Mouse (Mus musculus): ENCODE data around the gene Magt1.
"Not testable (repeated sequence)": the region's sequence is repeated elsewhere in the genome, so short reads cannot be mapped to it uniquely, and the experiment has no call there.

Gene Magt1

DNA sequence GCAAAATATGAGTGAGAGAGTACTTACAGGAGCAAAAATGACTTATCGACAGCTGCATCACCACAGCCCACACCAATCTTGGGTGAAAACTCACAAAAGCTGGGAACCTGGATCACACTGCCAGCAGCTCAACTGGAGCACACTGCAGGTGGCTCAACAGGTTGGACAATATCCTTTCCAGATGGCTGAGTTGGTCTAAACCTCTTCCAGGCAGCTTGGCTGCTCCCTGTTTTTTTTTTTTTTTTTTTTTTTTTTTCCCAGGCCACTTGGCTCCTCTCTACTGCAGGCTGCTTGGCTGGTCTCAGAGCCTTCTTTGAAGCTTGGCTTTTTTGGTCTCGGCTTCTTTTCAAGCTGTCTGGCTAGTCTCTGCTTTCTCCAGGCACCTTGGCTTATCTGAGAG, 57.7 kb downstream of the Magt1 start:
- no peak for DNase-seq (ENCODE audit: inconsistent age in 2 of 2, low spot score in 1 of 2)

DNA sequence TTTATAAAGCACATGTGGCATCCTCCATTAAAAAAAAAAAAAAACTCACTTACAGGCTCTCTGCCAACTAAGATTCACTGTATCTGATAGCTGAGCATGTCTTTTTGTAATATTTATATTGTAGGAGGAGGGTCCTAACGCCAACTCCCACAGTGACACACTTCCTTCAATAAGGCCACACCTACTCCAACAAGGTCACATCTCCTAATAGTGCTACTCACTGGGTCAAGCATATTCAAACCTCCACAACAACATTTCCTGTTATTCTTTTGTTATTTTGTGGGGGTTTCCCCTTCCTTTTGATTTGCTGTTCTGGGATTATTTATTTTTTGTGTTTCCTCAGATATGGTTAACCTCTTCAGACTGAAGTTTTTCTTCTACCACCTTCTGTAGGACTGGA, 65.3 kb downstream of the Magt1 start:
- DNase-seq (ENCODE audit: inconsistent age in 2 of 2, low spot score in 1 of 2), result no peak

- DNase-seq (ENCODE audit: inconsistent age in 2 of 2, low spot score in 1 of 2), result no peak
Observed at GRCm38 (mm10) chrX:105939245-105939644, 72.5 kb downstream of the Magt1 start.

GRCm38 (mm10) chrX:105937736-105938135, 74.0 kb downstream of the Magt1 start:
- DNase-seq (ENCODE audit: inconsistent age in 2 of 2, low spot score in 1 of 2), result no peak

DNA sequence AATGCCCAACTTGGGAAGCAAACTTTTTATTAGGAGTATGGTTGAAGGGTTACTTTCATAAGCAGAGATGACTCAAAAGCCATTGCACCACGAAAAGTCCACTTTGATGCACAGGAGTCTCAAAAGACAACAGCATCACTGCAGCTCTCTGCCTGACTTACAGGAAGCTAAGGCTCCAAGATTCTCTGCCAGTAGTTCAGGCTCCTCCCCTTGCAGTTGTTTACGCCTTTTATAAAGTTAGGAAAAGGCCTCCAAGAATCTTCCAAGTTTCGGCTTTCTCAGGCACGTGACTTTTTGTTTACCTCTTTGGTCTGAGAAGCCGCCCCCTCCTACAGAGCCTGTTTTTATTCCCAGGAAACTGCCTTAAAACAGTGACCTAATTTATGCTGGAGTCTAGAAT, 77.4 kb downstream of the Magt1 start:
- DNase-seq (ENCODE audit: inconsistent age in 2 of 2, low spot score in 1 of 2), result peak in 1 of 2 experiments; percentile 36

GRCm38 (mm10) chrX:105929478-105930038, 82.1 kb downstream of the Magt1 start:
- DNase-seq (ENCODE audit: inconsistent age in 2 of 2, low spot score in 1 of 2), result no peak

DNA sequence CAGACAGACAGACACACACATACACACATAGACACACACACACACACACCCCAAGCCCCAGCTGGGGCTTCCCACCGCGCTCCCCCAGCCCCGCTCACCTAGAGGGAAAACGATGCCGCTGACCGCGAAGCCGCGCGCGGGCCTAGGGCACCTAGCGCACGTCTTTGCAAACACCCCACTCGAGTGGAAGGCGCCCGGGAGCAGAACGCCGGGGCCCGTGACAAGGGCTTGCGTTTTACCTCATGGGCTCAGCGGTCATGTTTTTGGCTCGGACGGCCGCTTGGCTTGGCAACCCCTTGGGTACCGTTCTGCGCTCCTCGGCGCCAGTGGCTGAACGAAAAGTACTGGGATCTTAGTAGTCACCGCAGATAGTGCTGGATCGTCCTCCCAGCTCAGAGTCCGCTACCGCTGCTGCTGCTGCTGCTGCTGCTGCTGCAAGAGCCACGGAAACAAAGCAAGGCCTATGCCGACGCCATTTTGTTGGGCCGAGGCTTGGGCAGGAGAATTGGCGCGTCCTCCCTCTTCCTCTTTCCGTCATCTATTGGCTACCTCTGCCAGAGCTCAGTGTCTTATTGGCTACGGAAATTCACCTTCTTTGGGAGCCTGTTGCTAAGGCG, 82.7 kb downstream of the Magt1 start, which contains the start of gene Atrx:
Gene Atrx, minus strand, starts transcription at position 543 of the 617 bp plus-strand sequence.
- peak; percentile 79 to 87 for DNase-seq (ENCODE audit: inconsistent age in 2 of 2, low spot score in 1 of 2)

GRCm38 (mm10) chrX:105927941-105928860, 83.5 kb downstream of the Magt1 start:
- DNase-seq (ENCODE audit: inconsistent age in 2 of 2, low spot score in 1 of 2), result peak; percentile 51 to 62

- peak; percentile 36 to 78 for DNase-seq (ENCODE audit: inconsistent age in 2 of 2, low spot score in 1 of 2)
Observed at GRCm38 (mm10) chrX:105926121-105926735, 85.5 kb downstream of the Magt1 start.

- no peak for DNase-seq (ENCODE audit: inconsistent age in 2 of 2, low spot score in 1 of 2)
Observed at GRCm38 (mm10) chrX:105924326-105925070, 87.2 kb downstream of the Magt1 start.

DNA sequence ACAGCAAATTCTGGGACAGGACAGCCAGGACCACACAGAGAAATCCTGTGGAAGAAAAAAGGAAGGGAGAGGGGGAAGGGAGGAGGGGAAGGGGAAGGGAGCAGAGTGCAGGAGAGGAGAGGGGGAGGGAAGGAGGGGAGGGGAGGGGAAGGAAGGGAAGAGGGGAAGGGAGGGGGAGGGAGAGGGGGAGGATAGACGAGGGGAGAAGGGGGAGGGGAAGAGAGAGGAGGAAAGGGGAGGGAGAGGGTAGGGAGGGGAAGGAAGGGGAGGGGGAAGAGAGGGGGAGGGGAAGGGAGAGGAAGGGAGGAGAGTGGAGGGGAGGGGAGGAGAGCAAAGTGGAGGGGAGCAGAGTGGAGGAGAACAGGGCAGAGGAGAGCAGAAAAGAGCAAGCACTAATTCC, 87.8 kb downstream of the Magt1 start:
- no peak for DNase-seq (ENCODE audit: inconsistent age in 2 of 2, low spot score in 1 of 2)

DNA sequence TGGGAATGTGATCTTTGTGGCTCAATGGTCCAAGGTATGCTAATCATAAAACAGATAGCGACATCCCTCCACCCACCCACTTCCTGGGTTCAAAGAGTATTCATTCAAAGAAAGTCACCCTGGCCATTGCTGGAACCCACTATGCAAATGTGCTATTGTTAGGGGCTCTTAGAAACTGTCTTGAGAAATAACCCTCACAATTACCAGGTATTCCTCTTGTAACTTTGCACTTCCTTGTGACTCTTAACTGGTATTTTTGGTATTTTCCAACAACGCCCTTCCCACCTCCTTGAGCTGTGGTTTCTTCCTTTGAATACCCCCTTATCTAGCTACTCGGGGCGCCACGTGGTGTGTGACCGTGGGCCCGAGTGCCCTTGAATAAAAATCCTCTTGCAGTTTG, 88.7 kb downstream of the Magt1 start:
- not testable (repeated sequence) for DNase-seq (ENCODE audit: inconsistent age in 2 of 2, low spot score in 1 of 2)

- DNase-seq (ENCODE audit: inconsistent age in 2 of 2, low spot score in 1 of 2), result peak in 1 of 2 experiments; percentile 70
Observed at GRCm38 (mm10) chrX:105921421-105921820, 90.3 kb downstream of the Magt1 start.
